Mouse (Mus musculus) embryonic facial prominence, embryonic 12.5 days (tissue): Measurements from ENCODE around the gene Tmem236. TPM values are rescaled to one million over a fixed set of nuclear protein-coding genes. Genes with fewer than 3 reads are reported as not detected.

Experiments
- ATAC-seq: fragments of 200-750 bp; cut with Nextera tagmentation; 2 replicates; pipeline ENCODE4 v1.8.0; 2017; ENCODE audit not compliant: insufficient number of reproducible peaks, insufficient read depth, low FRiP score, low TSS enrichment
- H3K27ac ChIP-seq: fragments of 300-500 bp; sonication (generic); 2 replicates; pipeline ENCODE4 v1.5.1; 2016; ENCODE audit warnings: mild to moderate bottlenecking
- H3K27me3 ChIP-seq: fragments of 300-500 bp; sonication (generic); 2 replicates; pipeline ENCODE4 v1.6.1; 2016; ENCODE audit warnings: mild to moderate bottlenecking, moderate library complexity
- H3K36me3 ChIP-seq: fragments of 300-500 bp; sonication (generic); 2 replicates; pipeline ENCODE4 v1.6.1; 2016; ENCODE audit warnings: mild to moderate bottlenecking
- H3K4me1 ChIP-seq: fragments of 300-500 bp; sonication (generic); 2 replicates; pipeline ENCODE4 v1.6.1; 2016
- H3K4me2 ChIP-seq: fragments of 300-500 bp; sonication (generic); replicated peaks from 2 replicates; pipeline ENCODE4 v1.6.1; 2016; ENCODE audit warnings: mild to moderate bottlenecking, moderate library complexity
- H3K4me3 ChIP-seq: fragments of 300-500 bp; sonication (generic); 2 replicates; pipeline ENCODE4 v1.5.1; 2016; ENCODE audit warnings: mild to moderate bottlenecking
- H3K9ac ChIP-seq: fragments of 300-500 bp; sonication (generic); 2 replicates; pipeline ENCODE4 v1.6.1; 2016; ENCODE audit warnings: mild to moderate bottlenecking, moderate library complexity
- H3K9me3 ChIP-seq: fragments of 300-500 bp; sonication (generic); 2 replicates; pipeline ENCODE4 v1.6.1; 2016; ENCODE audit warnings: mild to moderate bottlenecking, moderate library complexity
- WGBS: fragments of 180-500 bp; shearing (Covaris S2); methylation state at CpG from one replicate; pipeline ENCODE4 v1.1.7; 2016; 5-methylcytosine and 5-hydroxymethylcytosine counted together
- microRNA counts: library from miRNA; unstranded; fragments of <30 nt; microRNA quantifications from one replicate; lab custom pipeline; 2017
- microRNA-seq: library from miRNA; unstranded; fragments of <30 nt; microRNA quantifications from one replicate; pipeline ENCODE4, GENCODE M21; 2017
- polyA plus RNA-seq: library from polyadenylated mRNA; unstranded; fragments of >200 nt; fragmentation: Nextera tagmentation; extraction: Ambion mirVana; gene quantifications from 2 replicates; pipeline ENCODE4 v1.2.1, GENCODE M21; 2016

Tmem236 gene
- polyA plus RNA-seq, 1 experiment from 2014 or later: 0.05 TPM

DNA sequence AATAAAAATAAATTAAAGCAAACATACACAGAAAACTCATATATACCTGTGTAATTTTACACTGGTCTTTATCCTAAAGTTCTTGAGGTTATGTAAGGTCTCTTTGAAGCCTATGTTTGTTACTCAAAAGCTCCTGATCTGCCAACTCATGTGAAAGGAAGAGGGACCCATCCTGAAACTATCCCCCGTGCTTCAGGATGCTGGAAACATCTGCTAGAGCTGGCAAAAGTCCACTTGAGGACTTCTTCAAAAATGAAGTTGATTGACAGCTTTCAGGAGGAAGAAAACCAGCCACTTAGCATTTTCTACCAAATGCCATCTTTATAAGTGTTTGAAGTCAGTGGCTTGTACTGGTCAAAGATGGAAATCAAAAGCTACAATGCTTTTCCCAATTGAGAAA lies 94.8 kb downstream of the Tmem236 start:
- Histone ChIP-seq H3K4me3 (no peak overlapping the region), H3K9me3 (no peaks in the 10 kb centered on the region), H3K4me2 (no peak overlapping the region), H3K36me3 (no peaks in the 10 kb centered on the region), H3K27me3 (no peaks in the 10 kb centered on the region), H3K4me1 (no peaks in the 10 kb centered on the region), H3K9ac (no peak overlapping the region), H3K27ac (no peak overlapping the region)
- no peak for ATAC-seq
- 77% methylated on average over 1 of the region's 1 CpGs for WGBS

MicroRNAs within 50 kb of the gene (microRNA counts, 519-probe panel; counts per million panel counts)
- microRNA mmu-miR-511 (lab: Ali Mortazavi, UCI): 460 counts per million, percentile 65 among the panel's probes with 10 or more counts

Small RNA genes within 50 kb of the gene (microRNA-seq; reads per million reads assigned to microRNA genes)
- 1.6 reads per million for gene Mir511

Other genes with a start within 250 kb of the Tmem236 start
- gene Hacd1, start 118.4 kb upstream of the Tmem236 start, polyA plus RNA-seq: 48.4 and 50.3 TPM in 2 replicates
- gene Stam, start 100.4 kb upstream of the Tmem236 start, polyA plus RNA-seq: 77.4 and 78.7 TPM in 2 replicates
- gene Mrc1, start 54.9 kb downstream of the Tmem236 start, polyA plus RNA-seq: 3.8 and 3.9 TPM in 2 replicates
- gene Slc39a12, start 213.8 kb downstream of the Tmem236 start, polyA plus RNA-seq: 0.20 TPM in 1 of 2 replicates, not detected in the other